Mouse (Mus musculus) kidney, postnatal 14 days (tissue): ENCODE data around the gene Twf2.

Experiments
- DNase-seq: peaks from one replicate; pipeline ENCODE4 v3.0.0; 2022; ENCODE audit warnings: mixed read lengths

Twf2 gene

GRCm38 (mm10) chr9:106179964-106180363 is 22.9 kb upstream of the Twf2 start:
- no peak for DNase-seq

GRCm38 (mm10) chr9:106182146-106182545 is 20.8 kb upstream of the Twf2 start:
- DNase-seq: no peak

DNA sequence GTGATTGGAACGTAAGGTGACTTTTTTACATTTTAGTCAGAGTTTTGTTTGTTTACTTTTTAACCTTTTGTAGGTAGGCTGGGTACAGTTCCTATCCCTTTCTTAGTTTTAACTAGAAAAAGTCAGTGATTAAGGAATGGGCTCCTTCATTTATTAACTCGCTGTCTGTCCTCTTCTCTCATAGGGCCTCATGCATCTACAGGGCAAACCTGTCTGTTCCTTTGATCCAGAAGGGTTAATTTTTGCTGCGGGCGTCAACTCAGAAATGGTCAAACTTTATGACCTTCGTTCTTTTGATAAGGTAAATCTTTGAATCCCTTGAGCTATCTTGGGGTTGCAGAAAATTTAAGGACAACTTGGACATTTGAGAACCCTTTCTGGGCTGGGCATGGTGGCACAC is 18.9 kb upstream of the Twf2 start:
- DNase-seq: no peak

- no peak for DNase-seq
These were observed 11.6 kb upstream of the Twf2 start for GRCm38 (mm10) chr9:106191355-106191754.

- DNase-seq: no peak
These were observed 10.9 kb upstream of the Twf2 start for GRCm38 (mm10) chr9:106192024-106192423.

- no peak for DNase-seq
These were observed 9.9 kb upstream of the Twf2 start for GRCm38 (mm10) chr9:106192998-106193397.

- no peak for DNase-seq
These were observed 8.7 kb upstream of the Twf2 start for GRCm38 (mm10) chr9:106193930-106194807.

DNA sequence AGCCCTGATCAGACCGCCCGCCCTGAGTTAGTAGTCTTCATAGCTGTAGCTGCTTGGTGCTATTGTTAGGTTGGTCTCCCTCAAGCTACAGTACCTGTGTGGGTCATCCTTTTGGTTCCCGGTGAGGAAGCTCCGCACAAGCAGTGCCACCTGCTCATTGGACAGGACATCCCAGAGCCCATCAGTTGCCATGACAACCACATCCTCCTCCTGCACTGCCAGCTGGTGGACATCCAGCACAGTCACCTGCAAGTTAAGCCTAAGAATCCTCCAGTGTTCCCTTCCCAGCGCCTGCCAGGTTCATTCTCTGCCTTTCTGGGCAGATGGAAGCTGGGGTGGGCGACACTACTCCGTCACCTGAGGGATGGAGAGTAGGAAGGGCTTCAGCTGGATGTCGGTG is 7.2 kb upstream of the Twf2 start:
- DNase-seq: no peak

DNA sequence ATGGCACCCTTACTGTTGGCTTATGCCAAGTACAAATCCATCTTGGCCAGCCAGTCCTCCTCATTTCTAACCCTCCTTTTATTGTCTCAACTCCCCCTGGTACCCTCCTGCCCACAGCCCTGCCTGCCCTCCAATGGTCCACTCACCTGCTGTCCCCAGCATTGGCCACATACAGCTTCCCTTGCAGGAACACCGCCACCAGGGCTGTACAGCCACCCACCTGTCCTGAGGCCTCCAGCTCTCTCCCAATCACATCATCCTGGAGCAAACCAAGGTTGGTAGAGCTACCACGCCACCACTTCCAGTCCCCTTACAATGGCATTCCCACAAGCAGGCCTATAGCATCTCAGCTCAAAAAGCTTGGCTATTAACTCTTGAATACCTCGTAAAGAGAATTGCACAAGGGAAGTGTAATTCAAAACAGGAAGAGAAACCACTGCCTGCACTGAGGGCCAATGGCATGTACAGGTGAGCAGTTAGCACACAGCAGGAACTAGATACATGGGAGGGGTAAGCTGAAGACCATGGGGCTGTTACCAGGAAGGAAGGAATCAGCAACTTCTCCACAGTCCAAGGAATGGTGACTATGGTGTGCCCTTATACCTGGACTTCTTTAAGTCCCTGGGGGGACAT is 5.7 kb upstream of the Twf2 start:
- DNase-seq: no peak

DNA sequence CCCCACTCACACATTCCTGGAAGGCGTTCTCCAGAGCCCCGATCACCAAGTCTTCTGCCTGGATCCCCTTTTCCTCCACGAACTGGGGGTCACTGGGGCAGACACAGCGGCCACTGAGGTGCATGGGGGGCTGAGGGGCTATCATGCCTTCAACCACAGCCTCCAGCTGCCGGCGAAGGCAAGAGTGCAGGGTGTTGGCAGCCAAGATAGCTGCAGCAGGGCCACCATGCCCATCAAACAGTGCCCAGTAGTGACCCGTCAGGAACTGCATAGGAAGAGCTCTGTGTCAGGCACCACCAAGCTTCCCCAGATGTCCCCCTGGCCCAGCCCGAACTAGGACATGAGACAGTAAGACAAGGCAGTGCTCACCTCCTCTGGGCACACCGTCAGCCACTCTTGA is 5.2 kb upstream of the Twf2 start:
- DNase-seq: no peak

DNA sequence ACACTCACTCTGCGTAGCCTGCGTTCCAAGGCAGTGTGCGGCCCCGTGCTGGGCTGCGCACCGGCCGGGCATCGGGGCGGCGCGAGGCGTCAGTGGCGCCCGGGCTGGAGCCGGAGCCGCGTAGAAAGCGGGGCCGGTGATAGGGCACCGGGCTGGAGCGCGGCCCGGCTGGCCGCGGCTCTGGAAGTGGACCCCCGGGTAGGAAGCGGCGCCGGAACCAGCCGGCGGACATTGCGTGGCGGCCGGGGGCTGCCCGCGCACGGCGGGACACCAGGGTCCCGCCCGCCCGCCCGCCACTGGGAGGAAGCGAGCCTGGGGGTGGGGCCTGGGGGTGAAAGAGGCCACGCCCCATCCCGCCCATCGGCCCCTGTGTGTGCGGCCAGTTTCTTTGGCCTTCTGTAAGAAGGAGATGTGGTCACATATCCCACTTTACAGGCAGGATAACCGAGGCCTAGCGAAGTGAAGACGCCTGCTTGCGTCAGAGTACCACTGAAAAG is 3.9 kb upstream of the Twf2 start:
- peak; percentile 90 for DNase-seq

- DNase-seq: no peak
These were observed 3.2 kb upstream of the Twf2 start, which contains the start of gene Ppm1m for GRCm38 (mm10) chr9:106199535-106200272. Ppm1m (minus strand) TSS chr9:106199746.

- no peak for DNase-seq
These were observed 1.0 kb upstream of the Twf2 start for GRCm38 (mm10) chr9:106201895-106202294.

DNA sequence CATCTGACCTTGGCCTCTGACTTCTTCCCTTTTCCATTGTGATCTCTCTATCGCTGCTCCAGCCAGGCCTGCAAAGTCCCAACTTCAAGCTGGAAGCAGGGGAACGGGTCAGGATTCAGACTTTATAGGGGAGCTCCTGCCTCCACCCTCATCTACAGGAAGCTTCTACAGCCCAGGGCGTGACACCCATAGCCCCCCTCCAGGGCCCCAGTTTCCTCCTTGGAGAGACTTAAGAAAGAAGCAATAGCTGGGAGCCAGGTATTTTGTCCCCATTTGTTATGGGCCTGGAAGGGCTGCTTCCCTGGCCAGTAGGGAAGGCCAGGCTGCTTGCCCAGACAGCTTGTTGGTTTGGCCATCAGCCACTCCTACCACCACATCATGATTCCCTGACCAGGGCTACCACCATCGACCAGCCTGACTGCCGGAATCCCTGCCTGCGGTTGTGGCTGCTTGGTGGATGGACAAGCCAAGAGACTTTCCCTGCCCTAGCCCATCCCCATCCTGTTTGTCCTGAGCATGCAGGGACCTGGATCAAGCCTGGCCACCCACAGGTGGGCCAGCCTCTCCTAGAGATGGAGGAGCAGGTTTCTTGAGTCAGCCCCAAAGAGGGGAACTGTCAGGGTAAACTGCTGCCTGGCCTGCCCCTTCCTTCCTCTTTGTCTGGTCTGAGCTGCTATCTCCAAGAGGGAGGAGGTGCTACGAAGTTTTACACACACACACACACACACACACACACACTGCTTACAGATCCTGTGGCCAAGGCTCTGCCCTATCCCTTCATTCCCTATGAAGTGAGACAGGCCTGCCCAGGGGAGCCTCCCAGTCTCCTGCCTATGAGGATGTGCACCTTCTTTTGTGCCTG is 1.3 kb downstream of the Twf2 start:
- no peak for DNase-seq

GRCm38 (mm10) chr9:106205713-106206290 is 2.9 kb downstream of the Twf2 start:
- DNase-seq: no peak

DNA sequence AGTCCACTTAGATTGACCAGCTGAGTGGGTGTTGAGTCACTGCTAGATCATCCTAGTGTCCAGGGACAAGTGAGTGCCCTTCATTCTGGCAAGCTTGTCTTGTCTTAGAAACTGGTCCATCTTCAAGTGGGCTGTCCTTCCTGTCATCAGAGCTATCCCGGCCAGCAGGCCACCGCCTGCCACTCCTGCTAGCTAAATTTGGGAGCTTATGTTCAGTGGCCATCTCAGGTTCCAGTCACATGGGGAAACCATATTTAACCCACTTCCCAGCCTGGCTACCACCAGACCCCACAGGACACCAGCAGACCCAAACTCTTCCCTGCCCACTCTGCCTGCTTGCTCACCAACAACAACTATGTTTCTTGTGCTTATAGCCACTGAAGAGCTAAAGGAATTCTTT is 3.6 kb downstream of the Twf2 start:
- no peak for DNase-seq

DNA sequence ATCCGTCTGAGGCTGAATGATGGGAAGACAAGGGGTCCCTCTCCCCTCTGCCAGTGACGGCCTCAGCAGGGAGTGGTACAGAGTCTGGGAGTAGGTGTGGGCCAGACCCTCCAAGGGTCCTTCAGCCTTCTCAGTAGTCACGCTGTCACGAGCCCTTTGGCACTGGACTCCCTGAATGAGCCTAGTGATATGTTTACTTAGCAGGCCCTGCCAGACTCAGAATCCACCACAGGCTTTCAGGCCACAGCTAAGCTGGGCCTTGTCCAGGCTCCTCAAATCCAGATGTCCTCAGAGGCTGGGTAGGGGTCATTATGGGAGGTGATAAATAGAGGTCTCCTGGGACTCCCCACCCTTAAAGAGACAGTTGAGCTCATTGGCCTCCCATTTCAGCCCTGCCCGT is 5.3 kb downstream of the Twf2 start:
- DNase-seq: no peak

- DNase-seq: no peak
These were observed 7.0 kb downstream of the Twf2 start for GRCm38 (mm10) chr9:106209954-106210353.

DNA sequence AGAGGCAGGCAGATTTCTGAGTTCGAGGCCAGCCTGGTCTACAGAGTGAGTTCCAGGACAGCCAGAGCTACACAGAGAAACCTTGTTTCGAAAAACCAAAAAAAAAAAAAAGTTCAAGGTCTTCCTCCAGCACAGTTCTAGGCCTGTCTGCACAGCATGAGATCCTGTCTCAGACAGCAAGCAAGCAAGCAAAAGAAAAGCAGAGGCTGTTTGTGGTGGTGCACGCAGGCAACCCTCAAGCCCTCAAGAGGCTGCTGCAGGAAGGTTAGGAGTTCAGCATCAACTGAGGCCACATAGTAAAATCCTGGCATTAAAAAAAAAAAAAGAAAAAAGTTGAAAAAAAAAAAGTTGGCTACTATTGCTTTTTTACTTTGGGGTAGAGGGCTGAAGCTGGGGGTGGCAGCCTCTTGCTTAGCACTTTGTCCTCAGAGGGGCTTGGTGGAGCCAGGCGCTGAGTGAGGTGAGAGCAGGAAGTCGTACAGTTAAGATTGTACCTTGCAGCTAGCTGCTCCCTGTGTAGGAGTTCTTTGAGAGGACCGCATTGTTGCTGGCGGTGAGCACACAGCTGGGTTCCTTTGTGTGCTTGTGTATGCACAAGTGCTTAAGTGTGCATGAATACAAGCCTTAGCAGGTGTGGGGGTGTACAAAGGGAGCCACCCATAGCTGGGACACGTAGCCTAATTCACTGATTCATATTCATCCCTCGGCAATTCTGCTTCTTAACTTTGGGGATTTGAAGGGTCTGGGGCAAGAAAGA is 8.1 kb downstream of the Twf2 start:
- no peak for DNase-seq

GRCm38 (mm10) chr9:106211680-106212593 is 9.0 kb downstream of the Twf2 start:
- DNase-seq: peak; percentile 91
